Mouse (Mus musculus): ENCODE measurements around the gene Spi1.

Spi1 gene

DNA sequence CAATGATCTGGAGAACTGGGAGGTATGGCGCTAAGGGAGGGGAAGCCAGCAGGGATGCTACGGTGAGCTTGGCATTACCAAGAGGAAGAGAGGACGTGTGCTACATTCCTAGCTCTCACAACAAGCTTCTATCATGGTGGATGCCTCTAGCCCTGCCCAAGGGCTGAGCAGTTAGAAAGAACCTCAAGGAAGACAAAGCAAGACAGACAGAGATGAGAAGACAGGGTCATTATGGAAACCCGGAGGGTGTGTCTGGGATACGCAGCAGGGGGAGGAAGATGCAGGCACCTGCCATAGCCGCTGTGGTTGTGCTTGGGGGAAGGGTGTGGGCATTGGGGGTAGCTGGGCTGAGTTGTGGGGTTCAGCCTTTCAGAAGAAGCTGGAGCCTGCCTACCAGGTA is 41.3 kb downstream of the Spi1 start:
- no peak for DNase-seq (ENCODE audit: low spot score in 2 of 2)

DNA sequence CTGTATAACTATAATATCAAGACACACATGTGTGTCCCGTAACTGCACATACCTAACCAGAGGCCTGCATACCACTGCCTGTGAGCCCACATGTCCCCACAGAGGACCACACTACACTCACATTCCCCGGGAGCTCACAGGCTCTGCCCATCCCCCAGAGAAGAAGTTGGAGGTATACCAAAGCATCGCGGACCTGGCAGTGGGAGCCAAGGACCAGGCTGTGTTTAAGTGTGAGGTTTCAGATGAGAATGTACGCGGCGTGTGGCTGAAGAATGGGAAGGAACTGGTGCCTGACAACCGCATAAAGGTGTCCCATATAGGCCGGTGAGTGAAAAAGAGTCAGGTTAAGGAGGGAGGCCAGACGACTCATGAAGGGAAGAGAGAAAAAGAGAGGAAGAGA is 42.9 kb downstream of the Spi1 start:
- no peak for DNase-seq (ENCODE audit: low spot score in 2 of 2)

DNA sequence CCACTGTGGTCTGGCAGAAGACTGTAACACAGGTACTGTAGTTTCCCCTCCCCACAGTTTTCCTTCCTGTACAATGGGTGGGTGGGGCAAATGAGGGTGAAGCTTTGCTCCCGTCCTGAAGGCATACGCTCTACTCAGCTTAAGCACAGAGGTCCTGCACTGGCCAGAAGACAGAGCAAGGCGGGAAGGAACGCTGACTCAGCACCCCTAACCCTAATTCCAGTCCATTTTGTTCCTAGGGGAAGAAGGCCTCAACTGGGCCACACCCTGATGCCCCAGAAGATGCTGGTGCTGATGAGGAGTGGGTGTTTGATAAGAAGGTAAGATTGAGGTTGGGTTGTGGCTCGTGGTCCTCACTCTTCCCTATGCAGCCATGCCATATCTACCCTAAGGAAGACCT is 46.6 kb downstream of the Spi1 start:
- no peak for DNase-seq (ENCODE audit: low spot score in 2 of 2)

DNA sequence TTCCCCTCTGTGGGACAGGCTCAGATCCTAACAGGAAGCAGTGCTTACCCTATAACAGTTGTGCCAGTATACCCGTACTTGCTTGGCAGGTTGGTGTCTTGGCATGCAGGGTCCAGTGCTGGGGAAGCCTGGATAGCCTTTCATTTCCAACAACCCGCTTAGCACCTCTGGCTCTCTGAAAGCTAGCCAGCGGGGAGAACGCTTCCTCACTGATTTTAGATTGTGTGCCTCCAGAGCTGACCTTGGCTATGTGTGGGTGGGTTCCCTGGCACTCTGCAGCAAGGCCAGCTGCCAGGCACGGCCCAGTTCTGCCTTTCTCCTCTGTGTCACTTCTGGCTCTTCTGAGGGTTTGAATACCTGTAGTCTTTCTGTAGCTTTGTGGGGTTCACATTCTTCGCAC is 47.9 kb downstream of the Spi1 start:
- no peak for DNase-seq (ENCODE audit: low spot score in 2 of 2)

DNA sequence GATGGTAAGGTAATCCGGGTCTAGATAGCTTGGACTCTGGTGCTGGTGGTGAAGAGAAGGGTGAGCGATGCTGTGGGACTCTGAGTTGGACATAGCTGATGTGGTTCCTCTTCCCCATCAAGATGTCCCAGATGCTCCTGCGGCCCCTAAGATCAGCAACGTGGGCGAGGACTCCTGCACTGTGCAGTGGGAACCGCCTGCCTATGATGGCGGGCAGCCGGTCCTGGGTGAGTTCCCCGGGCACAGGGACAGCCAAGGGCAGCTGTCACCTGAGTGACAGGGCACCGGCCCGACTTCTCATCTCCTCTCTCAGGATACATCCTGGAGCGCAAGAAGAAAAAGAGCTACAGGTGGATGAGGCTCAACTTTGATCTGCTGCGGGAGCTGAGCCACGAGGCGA is 49.1 kb downstream of the Spi1 start:
- DNase-seq (ENCODE audit: low spot score in 2 of 2): no peak

DNA sequence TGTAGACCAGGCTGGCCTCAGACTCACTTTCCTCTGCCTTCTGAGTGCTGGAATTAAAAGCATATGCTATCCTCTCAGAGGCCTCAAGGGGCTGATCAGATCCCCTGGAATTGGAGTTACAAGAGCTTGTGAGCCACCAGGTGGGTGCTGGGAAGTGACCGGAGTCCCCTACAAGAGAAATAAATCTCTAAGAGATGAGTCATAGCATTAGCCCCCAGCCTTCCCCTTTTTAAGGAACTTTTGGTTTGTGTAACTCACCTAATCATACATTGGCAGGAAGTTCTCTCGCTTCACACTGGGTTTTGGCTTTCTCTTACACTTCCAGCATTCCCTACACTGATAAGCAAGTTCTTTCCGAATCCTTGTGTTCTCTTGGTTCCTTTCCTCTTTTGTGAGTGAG is 49.8 kb downstream of the Spi1 start:
- no peak for DNase-seq (ENCODE audit: low spot score in 2 of 2)

DNA sequence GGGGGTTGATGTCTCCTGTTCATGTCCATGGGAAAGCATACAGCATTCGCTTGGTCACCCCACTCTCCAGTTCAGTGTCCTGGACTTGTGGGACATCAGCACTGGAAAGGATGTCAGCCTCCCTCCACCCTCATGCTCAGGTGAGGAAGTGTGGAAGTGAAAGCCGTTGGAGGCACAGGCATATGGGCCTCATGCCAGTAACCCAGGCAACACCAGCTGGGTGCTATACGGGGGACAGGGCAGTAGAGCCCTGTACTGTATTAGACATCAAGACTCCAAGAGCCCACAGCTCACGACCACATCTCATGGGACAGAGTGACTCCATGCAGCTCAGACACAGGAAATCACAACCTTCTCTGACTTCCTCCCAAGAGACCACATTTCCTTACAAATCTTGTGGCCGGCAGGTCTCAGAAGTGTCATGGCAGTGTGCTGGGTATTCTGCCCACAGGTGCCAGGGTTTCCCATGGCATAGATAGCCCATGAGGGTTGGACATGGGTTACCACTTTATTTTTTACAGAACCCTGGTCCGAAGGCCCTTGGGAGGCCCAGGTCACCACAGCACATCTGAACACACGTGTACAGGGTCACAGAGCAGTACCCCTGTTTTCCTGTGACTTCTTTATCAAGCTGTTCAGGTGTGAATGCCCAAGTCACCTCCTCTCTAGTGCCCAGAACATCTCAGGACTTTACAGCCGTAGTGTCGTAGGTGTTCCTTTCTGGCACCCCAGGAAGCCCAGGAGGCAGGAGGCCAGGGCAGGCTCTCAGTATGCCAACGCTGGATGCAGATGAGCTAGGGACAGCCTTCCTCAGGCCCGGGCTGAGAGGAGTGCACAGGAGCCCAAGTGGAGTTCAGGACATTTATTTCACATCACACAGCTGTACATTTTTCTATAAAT is 54.6 kb downstream of the Spi1 start:
- no peak for DNase-seq (ENCODE audit: low spot score in 2 of 2)

DNA sequence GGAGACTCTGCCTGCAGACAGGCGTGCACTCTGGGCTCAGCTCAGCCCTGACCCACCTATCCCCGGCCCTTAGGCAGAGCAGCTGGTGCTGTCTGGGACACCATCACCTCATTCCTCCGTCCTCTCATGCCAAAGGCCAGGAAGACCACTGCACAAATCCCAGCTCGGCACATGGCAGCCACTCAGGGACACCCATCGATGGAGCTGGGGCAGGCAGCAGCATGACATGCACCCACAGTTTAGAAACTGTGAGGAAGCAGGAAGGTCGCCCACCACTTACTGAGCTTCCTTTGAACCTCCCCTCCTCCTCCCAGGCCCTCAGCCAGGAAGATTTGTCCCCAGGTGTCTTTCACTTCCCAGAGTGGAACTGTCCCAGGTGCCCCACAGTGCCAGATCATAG is 55.3 kb downstream of the Spi1 start:
- DNase-seq (ENCODE audit: low spot score in 2 of 2): no peak

DNA sequence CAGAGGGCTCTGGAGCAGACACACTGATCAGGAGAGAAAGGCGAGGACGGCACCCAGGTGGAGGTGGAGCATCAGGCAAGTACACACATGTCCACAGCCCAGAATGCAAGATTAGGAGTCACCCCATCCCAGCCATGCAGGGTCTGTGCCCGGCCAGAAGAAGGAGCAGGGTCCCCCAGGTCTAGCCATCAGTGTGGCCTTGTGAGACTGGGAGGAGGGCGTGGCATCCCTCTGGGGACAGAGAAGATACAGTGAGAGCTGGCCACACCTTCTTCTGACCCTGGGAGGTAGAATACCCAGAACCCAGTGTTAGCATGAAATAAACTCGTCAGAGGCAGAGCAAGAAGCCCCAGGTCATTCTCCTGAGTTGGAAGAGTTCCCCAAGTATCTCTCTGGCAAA is 57.1 kb downstream of the Spi1 start:
- DNase-seq (ENCODE audit: low spot score in 2 of 2): no peak

DNA sequence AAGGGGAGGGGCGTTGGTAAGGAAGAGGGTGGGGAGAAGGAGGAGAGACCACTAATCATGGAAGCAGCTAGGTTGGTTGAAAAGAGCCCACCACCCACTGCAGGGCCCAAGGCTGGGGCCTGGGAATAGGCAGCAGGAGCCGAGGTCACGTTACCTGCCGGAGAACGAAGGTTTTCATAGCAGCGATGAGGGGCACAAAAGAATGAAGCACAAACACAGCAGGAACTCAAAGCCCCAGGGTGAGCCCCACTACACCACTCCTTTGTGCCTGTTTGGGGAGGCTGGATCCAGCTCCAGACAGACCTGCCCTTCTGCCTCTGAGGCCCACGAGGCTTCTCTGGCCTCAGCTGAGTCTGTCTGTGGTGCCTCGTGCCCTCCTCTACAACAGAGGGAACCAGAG is 57.6 kb downstream of the Spi1 start:
- DNase-seq (ENCODE audit: low spot score in 2 of 2): no peak

DNA sequence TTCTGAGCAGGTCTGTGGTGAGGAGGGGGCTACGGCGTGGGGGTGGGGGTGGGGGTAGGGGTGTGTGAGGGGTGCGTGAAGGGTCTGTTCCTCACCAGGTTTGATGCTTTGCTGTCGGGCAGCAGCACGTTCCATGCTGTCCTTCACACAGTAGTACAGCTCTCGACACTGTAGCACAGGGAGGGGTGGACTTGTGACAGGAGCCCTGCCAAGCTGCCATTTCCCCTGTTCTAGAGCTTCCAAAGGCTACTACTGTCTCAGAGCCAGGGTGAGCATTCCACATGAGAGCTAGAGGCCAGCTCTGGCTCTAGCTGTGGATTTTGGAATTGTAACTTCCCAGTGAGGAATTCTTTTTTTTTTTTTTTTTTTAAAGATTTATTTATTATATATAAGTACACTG is 60.7 kb downstream of the Spi1 start:
- no peak for DNase-seq (ENCODE audit: low spot score in 2 of 2)

DNA sequence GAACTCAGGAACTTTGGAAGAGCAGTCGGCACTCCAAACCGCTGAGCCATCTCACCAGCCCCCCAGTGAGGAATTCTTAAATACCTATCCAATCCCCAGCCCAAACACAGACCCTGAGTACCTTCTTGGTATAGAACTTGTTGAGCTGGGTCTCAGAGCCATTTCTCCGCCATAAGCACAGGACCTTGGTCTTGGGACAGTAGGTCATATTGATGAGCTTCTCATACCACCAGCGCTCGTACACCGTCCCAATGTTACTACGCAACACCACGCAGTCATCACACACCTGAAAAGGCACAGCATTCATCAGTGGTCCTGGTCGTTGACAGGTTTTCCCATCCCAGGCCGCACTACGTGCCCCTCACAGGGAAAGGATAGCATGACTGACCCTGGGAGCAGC is 61.2 kb downstream of the Spi1 start:
- no peak for DNase-seq (ENCODE audit: low spot score in 2 of 2)

DNA sequence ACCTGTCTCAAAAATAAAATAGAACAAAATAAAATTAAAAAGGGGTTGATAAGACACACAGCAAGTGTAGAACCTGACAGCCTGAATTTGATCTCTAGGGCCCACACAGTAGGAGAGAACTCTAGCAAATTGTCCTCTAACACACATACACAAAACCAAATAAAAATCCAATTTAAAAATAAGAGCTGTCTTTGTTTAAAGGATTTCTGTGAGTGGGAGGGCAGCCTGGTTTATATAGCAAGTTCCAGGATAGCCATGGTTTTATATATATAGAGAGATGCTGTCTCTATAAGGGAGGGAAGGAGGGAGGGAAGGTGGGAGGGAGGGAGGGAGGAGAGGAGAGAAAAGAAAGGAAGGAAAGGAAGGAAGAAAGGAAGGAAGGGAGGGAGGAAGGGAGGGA is 65.9 kb downstream of the Spi1 start:
- no peak for DNase-seq (ENCODE audit: low spot score in 2 of 2)

DNA sequence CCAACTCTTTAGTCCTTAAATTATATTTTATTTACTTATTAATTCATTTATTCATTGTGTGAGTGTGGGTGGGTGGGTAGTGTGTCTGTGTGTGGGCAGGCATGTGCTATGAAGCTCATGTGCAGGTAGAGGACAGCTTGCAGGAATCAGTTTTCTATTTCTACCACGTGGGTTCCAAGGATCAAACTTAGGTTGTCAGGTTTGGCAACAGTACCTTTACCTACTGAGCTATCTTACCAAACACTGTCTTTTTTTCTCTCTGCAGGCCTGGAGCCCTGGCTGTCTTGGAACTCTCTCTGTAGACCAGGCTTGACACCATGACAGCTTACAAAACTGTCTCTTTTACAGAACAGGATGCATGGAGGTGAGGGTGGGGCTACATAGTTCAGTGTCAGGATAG is 69.1 kb downstream of the Spi1 start:
- DNase-seq (ENCODE audit: low spot score in 2 of 2): no peak

DNA sequence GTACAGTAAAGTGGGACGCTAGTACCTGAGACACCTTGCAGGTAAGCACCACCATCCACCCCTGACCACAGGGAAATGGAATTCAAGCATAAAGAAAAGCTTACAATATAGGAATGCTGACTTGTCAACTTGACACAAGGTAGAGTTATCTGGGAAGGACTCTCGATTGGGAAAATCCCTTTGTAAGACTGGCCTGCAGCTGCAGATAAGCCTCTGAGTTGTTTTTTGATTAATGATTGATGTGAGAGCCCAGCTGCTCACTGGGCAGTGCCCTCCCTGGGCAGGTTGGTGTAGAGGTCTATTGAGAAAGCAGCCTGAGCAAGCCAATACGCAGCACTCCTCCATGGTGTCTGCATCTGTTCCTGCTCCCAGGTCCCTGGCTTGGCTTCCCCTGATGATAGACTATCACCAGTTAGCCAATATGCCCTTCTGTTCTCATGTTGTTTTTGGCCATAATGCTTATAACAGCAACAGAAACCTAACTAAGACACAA is 70.7 kb downstream of the Spi1 start:
- DNase-seq (ENCODE audit: low spot score in 2 of 2): no peak

DNA sequence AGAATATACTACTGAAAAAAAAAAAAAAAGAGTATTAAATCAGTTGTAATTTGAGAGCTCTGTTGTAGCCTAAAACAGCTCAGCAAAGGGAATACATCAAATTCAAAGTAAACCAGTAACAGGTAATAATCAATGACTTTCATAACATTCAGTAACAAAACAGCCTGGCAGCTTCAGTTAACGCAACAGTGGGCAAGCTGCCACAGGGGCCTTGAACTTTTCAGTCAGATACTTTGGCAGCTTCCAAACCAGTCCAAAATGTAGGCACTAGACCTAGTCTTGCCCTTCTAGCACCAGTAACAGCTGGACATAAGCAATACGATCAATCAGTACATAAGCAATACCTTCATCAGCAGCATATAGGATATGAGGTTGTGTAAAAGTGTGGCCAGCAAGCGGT is 71.9 kb downstream of the Spi1 start:
- DNase-seq (ENCODE audit: low spot score in 2 of 2): no peak

DNA sequence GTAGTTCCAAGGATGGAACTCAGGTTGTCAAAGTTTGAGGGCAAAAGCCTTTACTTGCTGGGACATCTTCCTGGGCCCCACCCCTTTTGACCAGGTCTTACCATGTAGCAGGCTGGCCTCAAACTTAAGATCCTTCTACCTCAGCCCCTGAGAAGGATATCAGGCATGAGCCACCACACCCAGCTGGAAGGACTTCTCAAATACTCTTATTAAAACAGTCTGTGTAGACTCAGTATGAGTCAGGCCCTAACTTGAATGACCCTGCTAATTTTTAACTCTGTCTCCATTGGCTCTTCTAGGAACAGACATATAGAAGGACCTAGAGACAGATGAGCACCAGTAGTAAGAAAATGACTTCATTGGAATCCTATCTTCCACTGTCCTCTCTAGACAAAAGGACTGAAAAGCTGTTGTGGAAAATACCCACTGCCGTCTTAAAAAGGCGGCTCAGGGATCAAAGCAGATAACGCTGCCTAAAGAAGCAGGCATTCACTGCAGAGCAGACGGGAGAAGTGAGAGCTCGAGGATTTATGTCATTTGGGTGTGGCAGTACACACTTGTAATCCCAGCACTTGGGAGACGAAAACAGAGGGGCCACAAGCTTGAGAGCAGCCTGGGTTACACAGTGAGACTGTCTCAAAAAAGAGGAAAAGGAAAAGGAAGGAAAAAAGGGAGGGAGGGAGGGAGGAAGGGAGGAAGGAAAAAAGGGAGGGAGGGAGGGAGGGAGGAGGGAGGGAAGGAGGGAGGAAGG is 75.0 kb downstream of the Spi1 start:
- DNase-seq (ENCODE audit: low spot score in 2 of 2): no peak

DNA sequence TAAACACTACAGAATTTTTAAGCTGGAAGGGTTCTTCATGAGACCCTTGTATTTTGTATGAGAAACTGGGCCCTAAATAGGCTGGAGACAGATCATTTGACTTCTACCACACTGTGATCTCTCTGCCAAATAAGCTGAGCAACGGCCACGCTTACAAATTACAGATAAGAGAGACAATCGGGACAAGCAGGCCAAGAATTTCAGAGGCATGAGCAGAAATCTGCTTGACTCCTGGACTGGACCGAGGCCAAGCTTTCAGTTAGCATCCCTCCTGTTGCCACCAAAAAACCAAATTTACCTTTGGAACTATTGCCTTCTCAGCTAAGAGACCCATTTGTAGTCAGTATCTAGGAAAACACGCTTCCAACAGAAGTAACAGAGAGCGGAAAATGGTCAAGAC is 78.4 kb downstream of the Spi1 start:
- no peak for DNase-seq (ENCODE audit: low spot score in 2 of 2)

DNA sequence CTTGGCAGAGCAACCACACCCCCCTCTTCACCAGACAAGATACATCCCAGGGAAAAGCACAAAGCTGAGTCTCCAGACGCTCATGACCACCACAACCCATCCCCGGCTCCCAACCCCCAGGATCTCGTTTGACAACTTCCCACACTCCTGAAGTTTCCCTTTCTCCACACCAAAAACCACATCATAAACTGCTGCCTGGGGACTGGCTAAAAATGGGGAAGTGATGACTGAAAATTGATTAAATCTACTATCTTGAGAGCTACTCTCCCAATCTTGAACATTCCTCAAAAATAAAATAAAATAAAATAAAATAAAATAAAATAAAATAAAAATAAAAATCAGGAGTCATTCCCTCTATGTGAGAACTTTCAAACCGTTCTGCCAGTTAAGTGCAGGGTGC is 80.8 kb downstream of the Spi1 start:
- no peak for DNase-seq (ENCODE audit: low spot score in 2 of 2)

DNA sequence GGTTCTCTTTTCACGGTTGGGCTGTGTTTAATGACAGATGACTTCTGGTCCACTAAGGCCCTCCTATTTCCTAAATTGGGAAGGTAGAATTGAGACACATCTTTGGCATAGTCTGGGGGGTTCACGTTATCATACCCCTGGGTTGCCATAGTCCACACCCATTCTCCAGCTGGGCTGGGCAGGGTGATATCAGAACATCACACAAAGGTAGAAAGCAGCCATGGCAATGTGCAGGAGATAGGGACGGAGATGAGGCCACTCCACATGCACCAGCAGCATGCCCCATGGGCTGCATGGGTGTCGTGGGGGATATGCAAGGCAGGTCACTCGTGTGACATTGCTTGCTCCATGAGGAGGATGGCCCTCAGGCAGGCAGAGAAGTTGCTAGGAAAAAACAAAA is 81.3 kb downstream of the Spi1 start:
- no peak for DNase-seq (ENCODE audit: low spot score in 2 of 2)

DNA sequence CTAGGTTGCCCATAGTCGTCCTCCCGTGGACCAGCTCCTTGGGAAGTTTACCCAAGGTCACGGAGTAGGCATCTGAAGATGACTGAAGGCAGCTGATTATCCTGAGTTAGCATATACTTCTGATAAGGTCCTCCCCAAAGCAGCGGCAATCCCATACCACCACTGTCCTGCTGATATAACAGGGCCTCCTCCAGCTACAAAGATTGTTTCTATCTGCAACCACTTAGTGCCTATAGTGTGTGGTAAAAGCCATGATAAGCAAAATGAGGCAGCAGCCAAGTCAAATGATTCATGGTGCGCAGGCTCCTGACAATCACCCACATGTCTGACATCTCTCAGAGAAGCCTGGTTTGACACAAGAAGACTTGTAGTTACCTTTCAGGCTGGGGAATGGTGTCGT is 82.8 kb downstream of the Spi1 start:
- DNase-seq (ENCODE audit: low spot score in 2 of 2): no peak

Measured in urinary bladder, adult 18-20 months (tissue).